In the genomic region with DNA sequence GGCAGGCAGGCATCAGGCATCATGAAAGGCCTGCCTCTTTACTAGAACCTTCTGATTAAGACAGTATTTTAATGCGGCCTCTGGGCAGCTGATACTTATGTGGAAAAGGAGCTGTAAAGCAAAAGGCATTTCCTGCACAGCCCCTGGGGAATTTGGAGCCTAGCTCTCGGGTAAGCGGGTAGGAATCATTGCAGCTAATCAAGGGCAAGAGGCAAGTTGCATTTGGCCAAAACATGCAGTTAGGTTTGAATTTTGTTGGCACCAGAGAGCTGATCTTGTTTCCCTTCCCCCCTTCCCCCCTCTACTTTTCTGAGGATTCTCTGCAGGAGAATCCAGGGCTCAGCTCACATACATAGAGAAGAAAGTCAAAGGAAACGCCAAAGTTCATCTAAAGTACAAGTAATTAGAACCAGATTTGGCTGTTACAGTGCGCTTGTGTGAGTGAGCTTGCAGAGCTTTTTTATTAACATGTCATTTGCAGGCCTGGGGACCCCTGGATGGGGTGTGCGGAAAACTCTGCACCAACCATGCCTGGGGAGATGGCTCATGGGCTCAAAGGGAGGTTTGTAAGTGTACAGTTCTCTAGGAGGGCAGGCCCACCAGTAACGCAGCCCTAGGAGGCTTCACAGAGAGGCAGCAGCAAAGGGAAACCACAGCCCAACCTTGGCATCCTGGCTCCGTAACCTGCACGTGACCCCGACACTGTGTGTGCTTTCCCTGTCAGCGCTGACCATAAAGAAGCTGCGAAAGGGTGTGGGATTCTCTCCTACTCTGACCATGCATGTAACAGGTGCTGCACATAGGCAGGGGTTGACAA, we compare ENCODE assay signal across 9 mouse cellular contexts.
DNase-seq lines count a peak whose midpoint lies in the region; ATAC-seq and TF ChIP-seq lines count a peak whose summit lies in the region.
"Had no signal": no experiment of that assay in that cellular context is flagged by ENCODE, and none has a peak within 500 bp of the region (broad histone marks: within the 10 kb centered on the region; RNA-seq: fewer than 3 reads in every experiment).

No protein-coding gene starts in this region.

- no peak overlapping the region for H3K9ac ChIP-seq in forebrain, embryonic 11.5 days (ENCODE audit: low read length)
- no peak overlapping the region for H3K9ac ChIP-seq in forebrain, embryonic 13.5 days
- H3K9ac ChIP-seq in embryonic facial prominence, embryonic 14.5 days (ENCODE audit: low read depth, low read length): no peak overlapping the region
- H3K9ac ChIP-seq in hindbrain, embryonic 16.5 days (ENCODE audit: low read depth, low read length): 0 out of 2 replicates have a peak overlapping the region, but pooled peaks have one; percentile 2
- H3K9ac ChIP-seq in midbrain, embryonic 12.5 days (replicated peaks): no peak overlapping the region
- no peak overlapping the region for H3K9ac ChIP-seq in liver, postnatal 0 days (replicated peaks)

- no peak for TF ChIP-seq CTCF in liver, postnatal 0 days (IDR thresholded peaks at IDR 0.05; ENCODE audit: low read depth)

- 0 out of 2 replicates have a peak overlapping the region, but pooled peaks have one; percentile 6 for H3K27ac ChIP-seq in forebrain, embryonic 11.5 days (ENCODE audit: low read depth, low read length)
- no peak overlapping the region for H3K27ac ChIP-seq in forebrain, embryonic 13.5 days
- H3K27ac ChIP-seq in embryonic facial prominence, embryonic 14.5 days (replicated peaks; ENCODE audit: low read depth, low read length): peak overlapping the region; percentile 68
- peak overlapping the region; percentile 14 for H3K27ac ChIP-seq in hindbrain, embryonic 16.5 days (ENCODE audit: low read depth, low read length)
- no peak overlapping the region for H3K27ac ChIP-seq in midbrain, embryonic 12.5 days (replicated peaks)
- no peak overlapping the region for H3K27ac ChIP-seq in liver, postnatal 0 days (ENCODE audit: low read depth)

- ATAC-seq in forebrain, embryonic 11.5 days (replicated peaks; ENCODE audit: low FRiP score): no peak
- no peak for ATAC-seq in forebrain, embryonic 13.5 days
- peak; percentile 77 for ATAC-seq in embryonic facial prominence, embryonic 14.5 days (ENCODE audit: low read depth)
- no peak for ATAC-seq in hindbrain, embryonic 16.5 days
- ATAC-seq in midbrain, embryonic 12.5 days (ENCODE audit: low FRiP score, low read depth): peak; percentile 54; the same call in 1 of the 2 replicates
- ATAC-seq in liver, postnatal 0 days: no peak

- no peaks in the 10 kb centered on the region for H3K27me3 ChIP-seq in forebrain, embryonic 11.5 days (ENCODE audit: control insufficient read depth, insufficient read depth, low read length)
- H3K27me3 ChIP-seq in forebrain, embryonic 13.5 days: no peaks in the 10 kb centered on the region
- H3K27me3 ChIP-seq in embryonic facial prominence, embryonic 14.5 days (replicated peaks; ENCODE audit: control insufficient read depth, insufficient read depth, low read length): no peaks in the 10 kb centered on the region
- no peaks in the 10 kb centered on the region for H3K27me3 ChIP-seq in hindbrain, embryonic 16.5 days (replicated peaks; ENCODE audit: control insufficient read depth, insufficient read depth, low read length)
- H3K27me3 ChIP-seq in midbrain, embryonic 12.5 days: no peaks in the 10 kb centered on the region
- H3K27me3 ChIP-seq in liver, postnatal 0 days (ENCODE audit: insufficient read depth, low read length): no peaks in the 10 kb centered on the region

- WGBS in forebrain, embryonic 11.5 days: 59% methylated on average over 12 of the region's 12 CpGs
- WGBS in forebrain, embryonic 13.5 days: 64% methylated on average over 12 of the region's 12 CpGs
- WGBS in embryonic facial prominence, embryonic 14.5 days: 14% methylated on average over 12 of the region's 12 CpGs
- 59% methylated on average over 12 of the region's 12 CpGs for WGBS in hindbrain, embryonic 16.5 days
- 67% methylated on average over 12 of the region's 12 CpGs for WGBS in midbrain, embryonic 12.5 days
- whole genome bisulfite sequencing in liver, postnatal 0 days (ENCODE audit: insufficient replicate concordance): 49% methylated on average over 12 of the region's 12 CpGs

- no peaks in the 10 kb centered on the region for H3K9me3 ChIP-seq in forebrain, embryonic 11.5 days (ENCODE audit: control insufficient read depth, low read length)
- no peaks in the 10 kb centered on the region for H3K9me3 ChIP-seq in forebrain, embryonic 13.5 days (replicated peaks)
- H3K9me3 ChIP-seq in embryonic facial prominence, embryonic 14.5 days (ENCODE audit: control insufficient read depth, low read length): no peaks in the 10 kb centered on the region
- no peaks in the 10 kb centered on the region for H3K9me3 ChIP-seq in hindbrain, embryonic 16.5 days (ENCODE audit: control insufficient read depth, low read length)
- no peaks in the 10 kb centered on the region for H3K9me3 ChIP-seq in midbrain, embryonic 12.5 days
- no peaks in the 10 kb centered on the region for H3K9me3 ChIP-seq in liver, postnatal 0 days (ENCODE audit: low read length)

- no peaks in the 10 kb centered on the region for H3K36me3 ChIP-seq in forebrain, embryonic 11.5 days (ENCODE audit: control insufficient read depth, insufficient read depth, low read length)
- no peaks in the 10 kb centered on the region for H3K36me3 ChIP-seq in forebrain, embryonic 13.5 days (ENCODE audit: poor library complexity, severe bottlenecking)
- no peaks in the 10 kb centered on the region for H3K36me3 ChIP-seq in embryonic facial prominence, embryonic 14.5 days (ENCODE audit: control insufficient read depth, insufficient read depth, low read length)
- no peaks in the 10 kb centered on the region for H3K36me3 ChIP-seq in hindbrain, embryonic 16.5 days (ENCODE audit: control insufficient read depth, insufficient read depth, low read length)
- H3K36me3 ChIP-seq in midbrain, embryonic 12.5 days: no peaks in the 10 kb centered on the region
- H3K36me3 ChIP-seq in liver, postnatal 0 days (replicated peaks; ENCODE audit: insufficient read depth, low read length): no peaks in the 10 kb centered on the region

- no peak overlapping the region for H3K4me3 ChIP-seq in forebrain, embryonic 11.5 days (ENCODE audit: low read depth, low read length)
- H3K4me3 ChIP-seq in forebrain, embryonic 13.5 days: no peak overlapping the region
- no peak overlapping the region for H3K4me3 ChIP-seq in embryonic facial prominence, embryonic 14.5 days (ENCODE audit: low read depth, low read length)
- no peak overlapping the region for H3K4me3 ChIP-seq in hindbrain, embryonic 16.5 days (ENCODE audit: low read length)
- no peak overlapping the region for H3K4me3 ChIP-seq in midbrain, embryonic 12.5 days
- H3K4me3 ChIP-seq in liver, postnatal 0 days (ENCODE audit: low read depth, low read length): no peak overlapping the region
- H3K4me3 ChIP-seq: erythroblast, embryonic 14.5 days had no signal

- TF ChIP-seq EP300 in liver, postnatal 0 days (IDR thresholded peaks at IDR 0.05; ENCODE audit: low read depth): no peak

- H3K4me2 ChIP-seq in forebrain, embryonic 11.5 days (ENCODE audit: low read depth, low read length, severe bottlenecking): no peak overlapping the region
- no peak overlapping the region for H3K4me2 ChIP-seq in forebrain, embryonic 13.5 days
- H3K4me2 ChIP-seq in embryonic facial prominence, embryonic 14.5 days (ENCODE audit: low read depth, low read length): peak overlapping the region; percentile 40
- no peak overlapping the region for H3K4me2 ChIP-seq in hindbrain, embryonic 16.5 days (ENCODE audit: low read length)
- H3K4me2 ChIP-seq in midbrain, embryonic 12.5 days (replicated peaks): no peak overlapping the region
- H3K4me2 ChIP-seq in liver, postnatal 0 days (ENCODE audit: low read depth, low read length): no peak overlapping the region

- no peak for DNase-seq in forebrain, embryonic 11.5 days (ENCODE audit: low spot score)
- DNase-seq in embryonic facial prominence, embryonic 14.5 days (ENCODE audit: low spot score): peak; percentile 96
- DNase-seq in MN1 (ENCODE audit: low spot score): no peak
- DNase-seq in liver, postnatal 0 days: no peak
- DNase-seq in frontal cortex, postnatal 10 days (ENCODE audit: low spot score in 2 of 2): no peak

- H3K4me1 ChIP-seq in forebrain, embryonic 11.5 days (replicated peaks; ENCODE audit: control insufficient read depth, insufficient read depth, low read length): peaks cover 4% of the 10 kb centered on the region; the same call in 1 of the 2 replicates
- peaks cover 8% of the 10 kb centered on the region; the same call in 1 of the 2 replicates for H3K4me1 ChIP-seq in forebrain, embryonic 13.5 days
- peaks cover 33% of the 10 kb centered on the region for H3K4me1 ChIP-seq in embryonic facial prominence, embryonic 14.5 days (ENCODE audit: control insufficient read depth, insufficient read depth, low read length)
- H3K4me1 ChIP-seq in hindbrain, embryonic 16.5 days (ENCODE audit: control insufficient read depth, insufficient read depth, low read depth, low read length): peaks cover 5% of the 10 kb centered on the region
- H3K4me1 ChIP-seq in midbrain, embryonic 12.5 days: peaks cover 5% of the 10 kb centered on the region
- H3K4me1 ChIP-seq in liver, postnatal 0 days (ENCODE audit: insufficient read depth): peaks cover 5% of the 10 kb centered on the region; the same call in 1 of the 2 replicates

Comparison
In these comparisons a context has a peak if more than half of its experiments do, and no peak if none do; other contexts are left out.
1. H3K27ac ChIP-seq: peak in forebrain, embryonic 11.5 days (single experiment), embryonic facial prominence, embryonic 14.5 days (single experiment) and hindbrain, embryonic 16.5 days (single experiment); none in forebrain, embryonic 13.5 days (single experiment), midbrain, embryonic 12.5 days (single experiment) and liver, postnatal 0 days (single experiment).
2. ATAC-seq: peak in embryonic facial prominence, embryonic 14.5 days (single experiment) and midbrain, embryonic 12.5 days (single experiment); none in forebrain, embryonic 11.5 days (single experiment), forebrain, embryonic 13.5 days (single experiment), hindbrain, embryonic 16.5 days (single experiment) and liver, postnatal 0 days (single experiment).